ENCODE assay signal across 11 mouse cellular contexts in genomic region chr15:83879845-83880244, GRCm38 (mm10).
A peak's percentile ranks its signal among the peaks of the same experiment; 100 is the strongest.
DNase-seq lines count a peak whose midpoint lies in the region.
"Had no signal": no experiment of that assay in that cellular context is flagged by ENCODE, and none has a peak within 500 bp of the region (broad histone marks: within the 10 kb centered on the region; RNA-seq: fewer than 3 reads in every experiment).

No protein-coding gene starts in this region.

- H3K9me3 ChIP-seq in heart, embryonic 10.5 days: no peaks in the 10 kb centered on the region
- H3K9me3 ChIP-seq: embryonic facial prominence, embryonic 12.5 days; hindbrain, embryonic 15.5 days had no signal

- H3K4me3 ChIP-seq in heart, embryonic 10.5 days: no peak overlapping the region
- H3K4me3 ChIP-seq: embryonic facial prominence, embryonic 12.5 days; hindbrain, embryonic 15.5 days had no signal

- WGBS in heart, embryonic 10.5 days: 17% methylated on average over 5 of the region's 5 CpGs

- H3K27ac ChIP-seq in heart, embryonic 10.5 days: no peak overlapping the region
- H3K27ac ChIP-seq: embryonic facial prominence, embryonic 12.5 days; hindbrain, embryonic 15.5 days had no signal

- H3K4me1 ChIP-seq in heart, embryonic 10.5 days: no peaks in the 10 kb centered on the region
- H3K4me1 ChIP-seq: embryonic facial prominence, embryonic 12.5 days had no signal

- intact Hi-C loops in gastrocnemius, postnatal 36 days (cut with DNase I): no loop called here

- no peaks in the 10 kb centered on the region for H3K36me3 ChIP-seq in heart, embryonic 10.5 days
- H3K36me3 ChIP-seq: embryonic facial prominence, embryonic 12.5 days; G1E; hindbrain, embryonic 15.5 days had no signal

- H3K27me3 ChIP-seq in heart, embryonic 10.5 days (ENCODE audit: insufficient read depth, poor library complexity, severe bottlenecking): 0 out of 2 replicates have a peak, but pooled peaks cover 5% of the 10 kb centered on the region
- H3K27me3 ChIP-seq: embryonic facial prominence, embryonic 12.5 days; hindbrain, embryonic 15.5 days had no signal

- peak; percentile 68 for DNase-seq in heart, postnatal 4 days
- no peak for DNase-seq in heart, embryonic 10.5 days (ENCODE audit: low spot score)
- peak; percentile 30 for DNase-seq in urinary bladder, postnatal 25 days (ENCODE audit: low spot score)
- DNase-seq in urinary bladder, postnatal 10 days (ENCODE audit: low spot score): no peak
- peak; percentile 82 for DNase-seq in kidney, postnatal 10 days
- DNase-seq in yolk sac, embryonic 10.5 days (ENCODE audit: low spot score): peak; percentile 18
- no peak for DNase-seq in gastrocnemius, postnatal 36 days
- DNase-seq in MN1 (ENCODE audit: low spot score): no peak

Comparison
In these comparisons a context has a peak if more than half of its experiments do, and no peak if none do; other contexts are left out.
1. DNase-seq: peak in heart, postnatal 4 days (single experiment), urinary bladder, postnatal 25 days (single experiment), kidney, postnatal 10 days (single experiment) and yolk sac, embryonic 10.5 days (single experiment); none in heart, embryonic 10.5 days (single experiment), urinary bladder, postnatal 10 days (single experiment), gastrocnemius, postnatal 36 days (0 of 2) and MN1 (single experiment).